Mouse (Mus musculus) urinary bladder, postnatal 10 days (tissue): ENCODE results near the gene Ttf1.

Source experiments
- DNase-seq: peaks from one replicate; pipeline ENCODE4 v3.0.0; 2022; ENCODE audit warnings: low spot score

Ttf1 gene

GRCm38 (mm10) chr2:29130118-29130899 is 70.2 kb downstream of the Ttf1 start:
- DNase-seq: no peak

- DNase-seq: no peak
These were observed 75.1 kb downstream of the Ttf1 start for GRCm38 (mm10) chr2:29135161-29135560.
